Mouse (Mus musculus) embryonic stem cell, embryonic (primary cell): ENCODE results near the gene Atrnl1.

Experiments
- CTCF ChIA-PET, 4 experiments: fragments of 300-600 bp in 2 of 4; fragments of 350-600 bp in 2 of 4; sonication (Branson Sonifier 250); formaldehyde crosslinking; loops; one replicate each; lab custom pipeline; 2022; ENCODE audit warnings: inconsistent platforms in 2 of 4; lab: Charles Lee
- POLR2A ChIA-PET, 4 experiments: fragments of 300-600 bp in 2 of 4; fragments of 350-600 bp in 2 of 4; sonication (Branson Sonifier 250); formaldehyde crosslinking; loops; one replicate each; lab custom pipeline; 2022; ENCODE audit warnings: antibody characterized with exemption in 4 of 4, inconsistent platforms in 1 of 4; lab: Charles Lee

The Atrnl1 gene

GRCm38 (mm10) chr19:58059719-58060118 lies 448.9 kb downstream of the Atrnl1 start:
- POLR2A ChIA-PET = no interaction called here

GRCm38 (mm10) chr19:58060199-58060853 lies 449.5 kb downstream of the Atrnl1 start:
- ChIA-PET CTCF (interaction anchor here in 2 of 4 experiments (0.6 kb wide), 2 partner anchors 11 to 62 kb away, joined by 5 to 6 read pairs; no protein-coding TSS in a partner anchor), POLR2A (interaction anchor here in 1 of 4 experiments (1.1 kb wide), 1 partner anchor 16 kb away, joined by 3 read pairs; no protein-coding TSS in a partner anchor)

More at GRCm38 (mm10) chr19:58059719-58060118, 448.9 kb downstream of the Atrnl1 start:
- CTCF ChIA-PET = no interaction called here

GRCm38 (mm10) chr19:58060854-58061358 lies 450.1 kb downstream of the Atrnl1 start:
- POLR2A ChIA-PET = interaction anchor here in 1 of 4 experiments (0.6 to 1.1 kb wide), 3 partner anchors 13 to 322 kb away, joined by 3 read pairs; no protein-coding TSS in a partner anchor

GRCm38 (mm10) chr19:58061933-58062332 lies 451.1 kb downstream of the Atrnl1 start:
- ChIA-PET CTCF (no interaction called here), POLR2A (interaction anchor here in 1 of 4 experiments (0.5 kb wide), 1 partner anchor 397 kb away, joined by 3 read pairs; no protein-coding TSS in a partner anchor)

More at GRCm38 (mm10) chr19:58060854-58061358, 450.1 kb downstream of the Atrnl1 start:
- CTCF ChIA-PET = interaction anchor here in 1 of 4 experiments (0.6 kb wide), 1 partner anchor 63 kb away, joined by 5 read pairs; no protein-coding TSS in a partner anchor

- ChIA-PET CTCF (no interaction called here), POLR2A (interaction anchor here in 1 of 4 experiments (1.1 to 2.3 kb wide), 2 partner anchors 10 to 19 kb away, joined by 4 to 5 read pairs; no protein-coding TSS in a partner anchor)
Measured at GRCm38 (mm10) chr19:58063541-58063940, 452.7 kb downstream of the Atrnl1 start.

- CTCF ChIA-PET = no interaction called here
- POLR2A ChIA-PET = interaction anchor here in 2 of 4 experiments (0.6 to 2.3 kb wide), 3 partner anchors 10 to 921 kb away, joined by 4 to 5 read pairs (median 5); no protein-coding TSS in a partner anchor
Measured at GRCm38 (mm10) chr19:58064116-58065000, 453.5 kb downstream of the Atrnl1 start.

- CTCF ChIA-PET = no interaction called here
- POLR2A ChIA-PET = interaction anchor here in 2 of 4 experiments (0.6 to 2.3 kb wide), 2 partner anchors 11 to 921 kb away, joined by 5 read pairs; no protein-coding TSS in a partner anchor
Measured at GRCm38 (mm10) chr19:58065001-58065314, 454.1 kb downstream of the Atrnl1 start.

- POLR2A ChIA-PET = interaction anchor here in 1 of 4 experiments (0.6 kb wide), 1 partner anchor 342 kb away, joined by 3 read pairs; no protein-coding TSS in a partner anchor
- CTCF ChIA-PET = interaction anchor here in 1 of 4 experiments (0.6 kb wide), 1 partner anchor 68 kb away, joined by 9 read pairs; no protein-coding TSS in a partner anchor
Measured at GRCm38 (mm10) chr19:58065514-58065913, 454.7 kb downstream of the Atrnl1 start.

GRCm38 (mm10) chr19:58068114-58068513 lies 457.3 kb downstream of the Atrnl1 start:
- CTCF ChIA-PET = no interaction called here
- POLR2A ChIA-PET = interaction anchor here in 1 of 4 experiments (1.2 kb wide), 1 partner anchor 14 kb away, joined by 3 read pairs; no protein-coding TSS in a partner anchor

- CTCF ChIA-PET = no interaction called here
Measured at GRCm38 (mm10) chr19:58068958-58069357, 458.1 kb downstream of the Atrnl1 start.

GRCm38 (mm10) chr19:58072404-58072803 lies 461.6 kb downstream of the Atrnl1 start:
- CTCF ChIA-PET = interaction anchor here in 1 of 4 experiments (0.8 kb wide), 1 partner anchor 397 kb away, joined by 3 read pairs; no protein-coding TSS in a partner anchor
- POLR2A ChIA-PET = interaction anchor here in 2 of 4 experiments (0.6 to 1.1 kb wide), 2 partner anchors 14 to 978 kb away, joined by 3 to 4 read pairs; no protein-coding TSS in a partner anchor

More at GRCm38 (mm10) chr19:58068958-58069357, 458.1 kb downstream of the Atrnl1 start:
- POLR2A ChIA-PET = interaction anchor here in 1 of 4 experiments (0.7 kb wide), 1 partner anchor 385 kb away, joined by 3 read pairs; no protein-coding TSS in a partner anchor

- CTCF ChIA-PET = interaction anchor here in 2 of 4 experiments (0.8 to 1.0 kb wide), 2 partner anchors 380 to 396 kb away, joined by 3 read pairs; no protein-coding TSS in a partner anchor
- POLR2A ChIA-PET = interaction anchor here in 1 of 4 experiments (1.1 kb wide), 1 partner anchor 14 kb away, joined by 4 read pairs; no protein-coding TSS in a partner anchor
Measured at GRCm38 (mm10) chr19:58072846-58073245, 462.0 kb downstream of the Atrnl1 start.

- POLR2A ChIA-PET = no interaction called here
Measured at GRCm38 (mm10) chr19:58075252-58075651, 464.4 kb downstream of the Atrnl1 start.

GRCm38 (mm10) chr19:58076961-58077371 lies 466.1 kb downstream of the Atrnl1 start:
- ChIA-PET CTCF (no interaction called here), POLR2A (interaction anchor here in 1 of 4 experiments (1.0 to 1.2 kb wide), 2 partner anchors 16 to 19 kb away, joined by 3 read pairs; no protein-coding TSS in a partner anchor)

More at GRCm38 (mm10) chr19:58075252-58075651, 464.4 kb downstream of the Atrnl1 start:
- CTCF ChIA-PET = interaction anchor here in 2 of 4 experiments (0.5 to 0.6 kb wide), 2 partner anchors 18 to 77 kb away, joined by 3 to 6 read pairs; no protein-coding TSS in a partner anchor

- ChIA-PET CTCF (interaction anchor here in 1 of 4 experiments (0.6 to 1.4 kb wide), 2 partner anchors 20 to 1034 kb away, joined by 3 to 4 read pairs; no protein-coding TSS in a partner anchor), POLR2A (interaction anchor here in 1 of 4 experiments (0.7 to 1.6 kb wide), 2 partner anchors 60 to 88 kb away, joined by 3 to 5 read pairs; no protein-coding TSS in a partner anchor)
Measured at GRCm38 (mm10) chr19:58077529-58078070, 466.8 kb downstream of the Atrnl1 start.

- CTCF ChIA-PET = no interaction called here
- POLR2A ChIA-PET = interaction anchor here in 1 of 4 experiments (0.8 kb wide), 1 partner anchor 9 kb away, joined by 3 read pairs; no protein-coding TSS in a partner anchor
Measured at GRCm38 (mm10) chr19:58080168-58080567, 469.3 kb downstream of the Atrnl1 start.

GRCm38 (mm10) chr19:58082751-58083150 lies 471.9 kb downstream of the Atrnl1 start:
- ChIA-PET CTCF (no interaction called here), POLR2A (interaction anchor here in 1 of 4 experiments (0.6 to 0.9 kb wide), 2 partner anchors 15 to 19 kb away, joined by 3 to 4 read pairs; no protein-coding TSS in a partner anchor)
